Mouse (Mus musculus) intestine, postnatal 0 days (tissue): ENCODE measurements at regions not wholly inside any gene's neighbourhood (a gene's known extent, or its start where the extent isn't known, plus 50 kb on each side); places are given as distances from the start of the nearest gene placed in this dataset.

Experiments used
- ATAC-seq: fragments of 200-750 bp; cut with Nextera tagmentation; 2 replicates; pipeline ENCODE4 v1.8.0; 2017; ENCODE audit warnings: mild to moderate bottlenecking, moderate TSS enrichment, moderate library complexity
- H3K27ac ChIP-seq: fragments of 300-500 bp; sonication (generic); 2 replicates; pipeline ENCODE4 v1.5.1; 2014; ENCODE audit warnings: mild to moderate bottlenecking, low read depth, low read length, moderate library complexity
- H3K27me3 ChIP-seq: fragments of 300-500 bp; sonication (generic); replicated peaks from 2 replicates; pipeline ENCODE4 v1.6.1; 2014; ENCODE audit warnings: low read length, mixed read lengths; ENCODE audit not compliant: control insufficient read depth, insufficient read depth
- H3K36me3 ChIP-seq: fragments of 300-500 bp; sonication (generic); 2 replicates; pipeline ENCODE4 v1.6.1; 2014; ENCODE audit warnings: mild to moderate bottlenecking, moderate library complexity; ENCODE audit not compliant: control insufficient read depth, insufficient read depth
- H3K4me1 ChIP-seq: fragments of 300-500 bp; sonication (generic); replicated peaks from 2 replicates; pipeline ENCODE4 v1.6.1; 2014; ENCODE audit warnings: antibody characterized with exemption, low read length, mixed read lengths; ENCODE audit not compliant: control insufficient read depth, insufficient read depth
- H3K4me2 ChIP-seq: fragments of 300-500 bp; sonication (generic); replicated peaks from 2 replicates; pipeline ENCODE4 v1.6.1; 2014; ENCODE audit warnings: low read depth, mild to moderate bottlenecking, moderate library complexity
- H3K4me3 ChIP-seq: fragments of 300-500 bp; sonication (generic); 2 replicates; pipeline ENCODE4 v1.5.1; 2014; ENCODE audit warnings: low read depth, low read length
- H3K9ac ChIP-seq: fragments of 300-500 bp; sonication (generic); 2 replicates; pipeline ENCODE4 v1.6.1; 2014; ENCODE audit warnings: mild to moderate bottlenecking, low read depth, low read length
- H3K9me3 ChIP-seq: fragments of 300-500 bp; sonication (generic); 2 replicates; pipeline ENCODE4 v1.6.1; 2016; ENCODE audit warnings: mixed run types; ENCODE audit not compliant: control insufficient read depth
- CTCF ChIP-seq: sonication (generic); IDR thresholded peaks from 2 replicates; pipeline ENCODE4 v1.5.1; 2016; ENCODE audit warnings: low read depth, mild to moderate bottlenecking, control low read depth, antibody characterized with exemption, moderate library complexity
- WGBS: fragments of 180-500 bp; shearing (Covaris S2); extraction: QIAGEN DNeasy Blood & Tissue Kit; methylation state at CpG from one replicate; pipeline ENCODE4 v1.1.7; 2014; 5-methylcytosine and 5-hydroxymethylcytosine counted together

GRCm38 (mm10) chr10:99320797-99321196, 57.8 kb downstream of the Dusp6 start:
- H3K27ac ChIP-seq: no peak overlapping the region
- TF ChIP-seq CTCF: no peak
- no peaks in the 10 kb centered on the region for H3K4me1 ChIP-seq
- no peak overlapping the region for H3K4me3 ChIP-seq
- no peak overlapping the region for H3K4me2 ChIP-seq
- H3K27me3 ChIP-seq: no peaks in the 10 kb centered on the region
- WGBS: 63% methylated on average over 8 of the region's 8 CpGs
- H3K9ac ChIP-seq: no peak overlapping the region
- H3K36me3 ChIP-seq: no peaks in the 10 kb centered on the region
- no peak for ATAC-seq
- no peaks in the 10 kb centered on the region for H3K9me3 ChIP-seq

- no peak overlapping the region for H3K4me2 ChIP-seq
- 63% methylated on average over 8 of the region's 8 CpGs for WGBS
- H3K4me3 ChIP-seq: no peak overlapping the region
- no peaks in the 10 kb centered on the region for H3K9me3 ChIP-seq
- no peak overlapping the region for H3K27ac ChIP-seq
- H3K36me3 ChIP-seq: no peaks in the 10 kb centered on the region
- H3K27me3 ChIP-seq: no peaks in the 10 kb centered on the region
- no peak for TF ChIP-seq CTCF
- no peak for ATAC-seq
- no peaks in the 10 kb centered on the region for H3K4me1 ChIP-seq
- H3K9ac ChIP-seq: no peak overlapping the region
Measured at GRCm38 (mm10) chr10:99323358-99323757, 60.3 kb downstream of the Dusp6 start.

- no peak for TF ChIP-seq CTCF
- Histone ChIP-seq H3K27me3 (no peaks in the 10 kb centered on the region), H3K36me3 (no peaks in the 10 kb centered on the region), H3K9me3 (no peaks in the 10 kb centered on the region), H3K4me2 (no peak overlapping the region), H3K27ac (no peak overlapping the region), H3K4me3 (no peak overlapping the region), H3K9ac (no peak overlapping the region), H3K4me1 (no peaks in the 10 kb centered on the region)
- ATAC-seq: no peak
- 93% methylated on average over 2 of the region's 2 CpGs for WGBS
Measured at GRCm38 (mm10) chr10:99327501-99327900, 64.5 kb downstream of the Dusp6 start.

- H3K4me2 ChIP-seq: no peak overlapping the region
- H3K4me1 ChIP-seq: no peaks in the 10 kb centered on the region
- 88% methylated on average over 8 of the region's 8 CpGs for WGBS
- H3K9ac ChIP-seq: no peak overlapping the region
- no peaks in the 10 kb centered on the region for H3K36me3 ChIP-seq
- no peak for TF ChIP-seq CTCF
- no peaks in the 10 kb centered on the region for H3K27me3 ChIP-seq
- no peak overlapping the region for H3K4me3 ChIP-seq
- no peaks in the 10 kb centered on the region for H3K9me3 ChIP-seq
- ATAC-seq: no peak
- no peak overlapping the region for H3K27ac ChIP-seq
Measured at GRCm38 (mm10) chr10:99328568-99328967, 65.5 kb downstream of the Dusp6 start.

- H3K36me3 ChIP-seq: no peaks in the 10 kb centered on the region
- TF ChIP-seq CTCF: no peak
- H3K9ac ChIP-seq: no peak overlapping the region
- H3K4me3 ChIP-seq: no peak overlapping the region
- H3K27me3 ChIP-seq: no peaks in the 10 kb centered on the region
- no peaks in the 10 kb centered on the region for H3K4me1 ChIP-seq
- H3K27ac ChIP-seq: no peak overlapping the region
- no peaks in the 10 kb centered on the region for H3K9me3 ChIP-seq
- no peak for ATAC-seq
- no peak overlapping the region for H3K4me2 ChIP-seq
- 89% methylated on average over 6 of the region's 6 CpGs for WGBS
Measured at GRCm38 (mm10) chr10:99329469-99329868, 66.4 kb downstream of the Dusp6 start.

- no peak for TF ChIP-seq CTCF
- no peaks in the 10 kb centered on the region for H3K27me3 ChIP-seq
- no peak overlapping the region for H3K9ac ChIP-seq
- no peaks in the 10 kb centered on the region for H3K4me1 ChIP-seq
- H3K9me3 ChIP-seq: no peaks in the 10 kb centered on the region
- no peaks in the 10 kb centered on the region for H3K36me3 ChIP-seq
- no peak overlapping the region for H3K4me3 ChIP-seq
- H3K4me2 ChIP-seq: no peak overlapping the region
- WGBS: 59% methylated on average over 7 of the region's 7 CpGs
- H3K27ac ChIP-seq: no peak overlapping the region
- no peak for ATAC-seq
Measured at GRCm38 (mm10) chr10:99330519-99330918, 67.5 kb downstream of the Dusp6 start.

- no peak overlapping the region for H3K27ac ChIP-seq
- no peak overlapping the region for H3K4me2 ChIP-seq
- H3K27me3 ChIP-seq: no peaks in the 10 kb centered on the region
- H3K36me3 ChIP-seq: no peaks in the 10 kb centered on the region
- no peak for ATAC-seq
- H3K4me3 ChIP-seq: no peak overlapping the region
- no peak for TF ChIP-seq CTCF
- H3K9ac ChIP-seq: no peak overlapping the region
- no peaks in the 10 kb centered on the region for H3K9me3 ChIP-seq
- H3K4me1 ChIP-seq: no peaks in the 10 kb centered on the region
- WGBS: 79% methylated on average over 12 of the region's 12 CpGs
Measured at GRCm38 (mm10) chr10:99331876-99332275, 68.8 kb downstream of the Dusp6 start.
